Mouse (Mus musculus) heart, postnatal 10 days (tissue): Measurements from ENCODE around the gene Rab5if. TPM values are rescaled to one million over a fixed set of nuclear protein-coding genes. Genes with fewer than 3 reads are reported as not detected.
"Not testable (repeated sequence)": the region's sequence is repeated elsewhere in the genome, so short reads cannot be mapped to it uniquely, and the experiment has no call there.

ENCODE experiments used
- DNase-seq, 2 experiments: peaks; one replicate each; pipeline ENCODE4 v3.0.0; 2021
- intact Hi-C: fragments of 180-260 bp; cut with DNase I; formaldehyde crosslinking; loops from one replicate; pipeline ENCODE4 v1.15.1; 2025
- total RNA-seq, 2 experiments: library from RNA; stranded (reverse); gene quantifications; 2 replicates each; pipeline ENCODE4 v1.2.3; 2021

Gene Rab5if
- total RNA-seq, 2 experiments from 2014 or later: 130 to 132 TPM

GRCm38 (mm10) chr2:156853584-156853983 lies 9.3 kb upstream of the Rab5if start:
- DNase-seq, intact Hi-C loops: not testable (repeated sequence)

DNA sequence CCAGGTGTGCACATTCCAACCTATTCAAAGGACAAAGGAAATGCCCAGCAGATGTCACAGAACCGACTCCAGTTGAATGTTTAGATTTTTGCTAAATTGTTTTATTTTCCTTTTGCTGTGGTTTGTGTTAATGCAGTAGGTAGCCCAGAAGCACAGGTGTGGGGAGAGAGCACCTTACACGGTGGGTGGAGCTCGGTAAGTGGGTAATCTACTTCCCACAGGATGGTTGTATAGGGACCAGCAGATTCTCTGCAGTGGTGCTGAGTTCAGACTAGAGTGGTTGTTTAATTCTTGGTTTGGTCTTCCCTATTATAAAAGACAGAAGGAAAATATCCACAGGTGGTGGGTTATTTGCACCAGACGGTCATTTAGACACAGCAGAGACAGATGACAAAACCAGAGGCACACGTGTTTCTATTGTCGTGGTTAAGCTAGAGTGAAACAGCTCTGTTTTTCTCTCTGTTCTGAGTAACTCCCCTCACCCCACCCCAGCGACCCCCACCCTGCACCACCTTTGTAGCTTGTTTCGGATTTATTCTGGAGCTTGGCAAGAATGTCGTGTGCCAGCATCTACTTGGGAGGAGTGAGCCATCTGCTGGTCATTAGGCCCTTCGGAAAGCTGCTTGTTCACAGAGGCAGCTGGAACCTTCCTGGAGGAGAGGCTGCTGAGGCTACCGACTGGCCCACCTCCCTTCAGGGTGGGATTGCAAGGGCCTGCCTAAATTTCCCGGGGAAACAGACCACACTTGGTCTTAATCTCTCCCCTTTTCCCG lies 8.7 kb upstream of the Rab5if start:
- intact Hi-C loops: not testable (repeated sequence)
- DNase-seq: peak; percentile 48 to 58

- no peak for DNase-seq
- intact Hi-C loops: loop anchor here (1.0 to 5.0 kb wide), 2 partner anchors 47 to 119 kb away; no protein-coding TSS in a partner anchor
Measured at GRCm38 (mm10) chr2:156856311-156856710, 6.6 kb upstream of the Rab5if start.

DNA sequence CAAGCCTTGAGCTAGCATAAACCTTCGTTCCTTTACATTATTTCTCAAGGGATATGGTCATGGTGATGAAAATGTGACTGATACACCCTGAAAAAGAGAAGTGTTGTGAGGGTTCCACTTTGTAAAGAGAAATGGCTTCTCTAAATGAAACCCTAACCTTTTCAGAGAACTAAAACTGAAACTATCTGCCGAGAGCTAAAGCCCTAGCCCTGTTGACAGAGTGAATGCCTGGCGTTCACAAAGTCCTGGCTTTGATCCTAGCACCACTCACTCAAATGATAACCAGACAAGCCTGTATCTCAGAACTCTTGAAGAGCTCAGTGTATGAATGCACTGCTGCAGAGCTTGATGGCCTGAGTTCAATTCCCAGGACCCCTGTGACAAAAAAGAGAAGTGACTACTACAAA lies 5.5 kb upstream of the Rab5if start:
- DNase-seq: peak; percentile 41 to 42
- intact Hi-C loops: loop anchor here (5.0 kb wide), 1 partner anchor 120 kb away; no protein-coding TSS in a partner anchor

DNA sequence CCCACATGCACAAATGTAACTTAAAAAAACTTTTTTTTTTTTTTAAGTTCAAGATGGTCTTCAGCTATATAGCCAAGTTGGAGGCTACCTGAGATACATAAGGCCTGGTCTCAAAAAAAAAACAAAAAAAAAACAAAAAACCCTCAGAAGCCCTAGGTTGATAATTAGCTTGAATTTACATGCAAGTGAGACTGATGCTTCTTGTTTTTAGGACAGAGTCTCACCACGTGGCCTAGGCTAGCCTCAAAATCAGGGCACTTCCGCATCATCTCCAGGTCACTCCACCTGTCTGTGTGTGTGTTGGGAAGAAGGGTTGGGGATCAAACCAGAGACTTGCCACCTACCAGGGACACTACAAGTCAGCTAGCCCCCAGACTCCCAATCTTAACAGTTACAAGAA lies 5.1 kb upstream of the Rab5if start, which contains the start of gene 4930518I15Rik:
TSS of gene 4930518I15Rik (minus strand) at position 112 of the 400 bp plus-strand sequence.
- DNase-seq: no peak
- intact Hi-C loops: loop anchor here (5.0 kb wide), 1 partner anchor 121 kb away; no protein-coding TSS in a partner anchor

GRCm38 (mm10) chr2:156858671-156859070 lies 4.3 kb upstream of the Rab5if start:
- peak in 1 of 2 experiments; percentile 25 for DNase-seq
- intact Hi-C loops: loop anchor here (5.0 kb wide), 1 partner anchor 121 kb away; no protein-coding TSS in a partner anchor

- intact Hi-C loops: no loop called here
- DNase-seq: peak; percentile 41 to 53
Measured at GRCm38 (mm10) chr2:156862041-156862717, 749 bp upstream of the Rab5if start.

DNA sequence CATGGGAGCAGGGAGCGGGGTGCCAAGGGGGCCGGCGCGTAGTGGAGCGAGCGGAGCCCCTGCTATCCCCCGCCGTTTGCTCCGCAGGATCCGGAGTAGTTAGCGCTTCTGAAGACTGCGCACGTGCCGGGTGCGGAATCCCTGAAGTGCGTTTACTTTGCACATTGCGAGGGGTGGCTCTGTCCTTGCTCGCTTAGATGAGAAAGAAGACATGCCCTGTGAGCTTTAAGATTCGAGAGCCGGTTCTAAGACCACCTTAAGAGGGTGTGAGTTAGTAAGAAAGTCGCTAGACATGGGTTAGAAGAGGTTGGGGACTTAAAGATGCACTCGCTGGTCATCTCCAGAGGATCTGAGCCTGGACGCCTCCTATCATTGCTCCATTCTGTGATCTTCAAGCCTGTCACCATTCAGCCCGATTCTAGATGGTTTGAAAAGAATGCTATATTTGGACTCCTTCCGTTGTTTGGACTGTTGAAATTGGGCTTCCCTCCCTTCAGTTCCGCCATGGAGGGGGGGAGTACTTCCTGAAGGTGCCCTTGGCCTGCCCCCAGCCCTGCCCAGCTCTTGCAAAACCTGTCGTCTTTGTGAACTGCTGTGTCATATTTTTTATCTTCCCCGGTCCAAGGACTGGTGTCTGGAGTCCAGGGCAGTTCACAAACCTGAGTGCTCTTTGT lies 696 bp downstream of the Rab5if start:
- DNase-seq: peak; percentile 60 to 65
- intact Hi-C loops: no loop called here

GRCm38 (mm10) chr2:156864481-156864880 lies 1.6 kb downstream of the Rab5if start:
- intact Hi-C loops: no loop called here

DNA sequence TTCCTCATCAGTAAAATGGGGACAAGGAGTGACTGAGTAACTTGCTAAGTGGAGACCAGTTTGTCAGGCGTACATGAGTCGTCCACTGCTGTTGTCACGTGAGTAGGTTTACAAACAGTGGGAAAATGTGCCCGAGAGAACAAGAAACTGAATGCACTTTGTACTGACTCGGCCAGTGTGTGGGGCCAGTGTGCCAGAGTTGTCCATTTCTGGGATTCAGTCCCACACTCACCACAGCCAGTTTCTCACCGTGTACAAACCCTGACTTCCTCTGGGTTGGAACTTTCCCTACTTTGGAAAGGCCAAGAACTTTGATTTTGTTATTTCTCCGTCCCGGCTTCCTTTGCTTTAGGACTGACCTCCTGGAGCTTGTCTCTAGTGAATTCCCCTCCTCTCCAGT lies 6.1 kb downstream of the Rab5if start:
- DNase-seq: peak in 1 of 2 experiments; percentile 35
- intact Hi-C loops: no loop called here

More at GRCm38 (mm10) chr2:156864481-156864880, 1.6 kb downstream of the Rab5if start:
- DNase-seq: no peak

GRCm38 (mm10) chr2:156869554-156869953 lies 6.6 kb downstream of the Rab5if start:
- intact Hi-C loops: no loop called here
- DNase-seq: no peak

- peak; percentile 50 to 67 for DNase-seq
- intact Hi-C loops: no loop called here
Measured at GRCm38 (mm10) chr2:156870519-156870918, 7.6 kb downstream of the Rab5if start.

- intact Hi-C loops: loop anchor here (1.0 to 2.0 kb wide), 2 partner anchors 123 to 222 kb away; no protein-coding TSS in a partner anchor
- DNase-seq: peak; percentile 56 to 75
Measured at GRCm38 (mm10) chr2:156873629-156874028, 10.7 kb downstream of the Rab5if start.

- intact Hi-C loops: no loop called here
- no peak for DNase-seq
Measured at GRCm38 (mm10) chr2:156874047-156874759, 11.3 kb downstream of the Rab5if start.

DNA sequence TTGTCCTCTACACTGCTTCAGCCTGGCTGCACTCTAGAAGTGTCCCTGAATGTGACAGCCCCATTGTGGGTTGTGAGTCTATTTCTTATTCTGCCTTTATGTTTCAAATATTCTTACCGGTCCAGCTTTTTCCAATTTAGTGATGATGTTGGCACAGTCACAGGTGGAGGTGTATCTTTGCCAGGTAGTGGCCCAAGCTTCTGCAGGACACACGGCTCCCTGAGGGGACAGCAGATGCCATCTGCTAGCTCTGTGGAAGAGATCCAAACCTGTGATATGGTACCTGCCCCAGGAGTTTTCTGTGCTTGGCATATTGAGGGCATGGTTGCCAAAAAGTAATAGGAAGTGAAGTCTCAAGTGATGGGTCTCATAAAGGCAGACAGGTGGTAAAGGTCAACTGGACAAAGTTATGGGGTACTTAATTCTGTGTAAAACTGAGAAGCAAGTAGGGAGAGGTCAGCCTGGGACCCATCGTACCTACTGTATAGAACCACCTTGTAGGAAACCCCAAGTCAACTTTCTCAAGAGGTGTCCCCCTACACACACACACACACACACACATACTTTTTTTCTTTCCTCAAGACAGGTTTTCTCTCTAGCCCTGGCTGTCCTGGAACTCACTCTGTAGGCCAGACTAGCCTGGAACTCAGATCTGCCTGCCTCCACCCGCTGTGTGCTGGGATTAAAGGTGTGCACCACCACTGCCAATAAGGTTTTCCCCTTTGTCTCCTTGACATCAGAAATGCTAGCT lies 12.0 kb downstream of the Rab5if start:
- no peak for DNase-seq
- intact Hi-C loops: no loop called here

DNA sequence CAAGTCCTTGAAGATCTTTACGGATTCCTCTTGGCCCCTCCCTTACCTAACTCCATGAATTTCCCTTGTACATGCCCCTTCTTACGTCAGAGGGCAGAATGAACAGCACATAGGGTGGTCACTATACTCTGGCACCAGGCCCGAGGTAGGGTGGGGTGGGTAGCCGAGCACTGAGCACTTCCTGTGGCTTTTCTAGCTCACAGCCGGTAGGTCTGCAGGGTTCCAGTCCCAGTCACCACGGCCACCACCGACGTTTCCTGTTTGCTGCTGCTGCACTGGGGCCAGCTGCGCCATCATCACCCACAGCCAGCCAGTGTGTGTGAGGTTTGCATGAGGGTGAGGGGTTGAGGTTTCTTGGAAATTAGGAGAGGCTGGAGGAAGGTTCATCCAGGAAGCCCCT lies 14.8 kb downstream of the Rab5if start:
- intact Hi-C loops: no loop called here
- DNase-seq: no peak

GRCm38 (mm10) chr2:156879541-156879940 lies 16.6 kb downstream of the Rab5if start:
- intact Hi-C loops: no loop called here
- DNase-seq: peak in 1 of 2 experiments; percentile 39

DNA sequence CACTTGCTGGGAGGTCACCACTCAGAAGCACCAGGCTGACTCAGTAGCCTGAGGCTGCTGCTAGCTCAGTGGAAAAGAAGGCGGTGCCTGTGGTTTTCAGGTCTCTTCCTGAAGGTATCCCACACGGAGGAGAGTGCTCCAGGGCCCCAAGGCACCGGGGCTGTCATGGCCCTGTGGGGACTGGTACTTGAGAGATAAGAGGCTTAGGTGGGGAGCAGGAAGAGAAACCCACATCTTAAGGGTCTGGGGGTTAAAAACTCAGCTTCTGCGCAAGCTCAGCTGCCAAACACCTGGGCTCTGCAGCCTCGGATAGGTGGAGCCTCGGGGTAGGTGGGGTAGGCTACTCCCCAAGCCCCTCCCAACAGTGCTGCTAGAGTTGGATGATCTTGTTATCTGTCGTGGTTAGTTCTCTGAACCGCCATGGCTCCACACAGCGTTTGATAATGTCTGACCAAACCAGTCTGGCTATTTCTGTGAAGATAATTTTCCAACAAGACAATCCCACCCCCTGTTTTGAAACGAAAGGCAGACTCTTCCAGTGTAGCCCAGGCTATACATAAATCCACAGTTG lies 19.6 kb downstream of the Rab5if start:
- intact Hi-C loops: no loop called here
- DNase-seq: no peak
